16 mouse cellular contexts compared by ENCODE assay signal in genomic region chrX:157164142-157164541, GRCm38 (mm10).
"Had no signal": no experiment of that assay in that cellular context is flagged by ENCODE, and none has a peak within 500 bp of the region (broad histone marks: within the 10 kb centered on the region; RNA-seq: fewer than 3 reads in every experiment).

No protein-coding gene starts in this region.

- H3K36me3 ChIP-seq: kidney, embryonic 15.5 days; liver, embryonic 13.5 days had no signal

- ATAC-seq: lung, postnatal 0 days had no signal

- H3K9ac ChIP-seq: kidney, embryonic 15.5 days; liver, embryonic 13.5 days had no signal

- H3K4me1 ChIP-seq: kidney, embryonic 15.5 days; liver, embryonic 13.5 days had no signal

- H3K27ac ChIP-seq: kidney, embryonic 15.5 days; layer of hippocampus, adult 2 months; left cerebral cortex, adult 2 months; liver, embryonic 13.5 days; stomach, postnatal 0 days had no signal

- H3K9me3 ChIP-seq: kidney, embryonic 15.5 days; liver, embryonic 13.5 days had no signal

- H3K4me2 ChIP-seq: kidney, embryonic 15.5 days; liver, embryonic 13.5 days; midbrain, embryonic 11.5 days had no signal

- DNase-seq: kidney, adult 11 months; kidney, adult 8-10 months; kidney, postnatal 25 days; layer of hippocampus, adult 9-11 months; liver, embryonic 13.5 days; lung, postnatal 4 days; midbrain, embryonic 14.5 days; thymus, adult 2 months; thymus, postnatal 14 days; thymus, postnatal 4 days had no signal

- H3K4me3 ChIP-seq: kidney, embryonic 15.5 days; layer of hippocampus, adult 2 months; left cerebral cortex, adult 2 months; liver, embryonic 13.5 days had no signal

- H3K27me3 ChIP-seq: kidney, embryonic 15.5 days; liver, embryonic 13.5 days had no signal
